Mouse (Mus musculus) retina, adult 2 months (tissue): ENCODE measurements around the gene Plcd1.

Experiments used
- DNase-seq: peaks from one replicate; pipeline ENCODE4 v3.0.0-alpha.2; 2012; ENCODE audit warnings: low read depth, low spot score

Gene Plcd1

DNA sequence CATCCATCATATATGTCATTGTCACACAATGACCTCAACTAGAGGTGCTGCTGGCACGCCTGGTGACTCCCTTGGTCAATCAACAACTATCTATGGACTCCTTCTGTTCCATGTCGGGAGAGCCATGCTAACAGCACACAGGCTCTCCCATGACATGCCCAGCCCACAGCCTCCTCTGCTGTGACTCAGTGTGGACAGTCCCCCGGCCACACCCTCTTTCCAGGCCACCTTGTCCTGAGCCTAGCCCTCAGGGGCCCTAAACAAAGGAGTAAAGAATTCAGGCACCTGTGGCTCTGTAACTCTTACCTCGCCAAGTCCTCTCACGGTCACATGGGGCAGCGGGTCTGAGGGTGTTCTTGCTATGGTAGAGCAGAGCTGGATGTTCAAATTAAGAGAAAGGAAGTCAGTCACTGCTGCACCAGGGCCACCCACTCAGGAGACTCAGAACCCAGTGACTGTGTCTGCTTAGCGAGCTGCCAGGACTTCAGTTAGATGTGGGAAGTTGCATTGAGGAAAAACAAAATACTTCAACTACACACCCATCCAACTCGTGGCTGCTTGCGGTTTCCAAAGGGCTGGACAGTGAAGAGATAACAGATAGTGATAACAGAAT, 39.2 kb downstream of the Plcd1 start:
- no peak for DNase-seq

DNA sequence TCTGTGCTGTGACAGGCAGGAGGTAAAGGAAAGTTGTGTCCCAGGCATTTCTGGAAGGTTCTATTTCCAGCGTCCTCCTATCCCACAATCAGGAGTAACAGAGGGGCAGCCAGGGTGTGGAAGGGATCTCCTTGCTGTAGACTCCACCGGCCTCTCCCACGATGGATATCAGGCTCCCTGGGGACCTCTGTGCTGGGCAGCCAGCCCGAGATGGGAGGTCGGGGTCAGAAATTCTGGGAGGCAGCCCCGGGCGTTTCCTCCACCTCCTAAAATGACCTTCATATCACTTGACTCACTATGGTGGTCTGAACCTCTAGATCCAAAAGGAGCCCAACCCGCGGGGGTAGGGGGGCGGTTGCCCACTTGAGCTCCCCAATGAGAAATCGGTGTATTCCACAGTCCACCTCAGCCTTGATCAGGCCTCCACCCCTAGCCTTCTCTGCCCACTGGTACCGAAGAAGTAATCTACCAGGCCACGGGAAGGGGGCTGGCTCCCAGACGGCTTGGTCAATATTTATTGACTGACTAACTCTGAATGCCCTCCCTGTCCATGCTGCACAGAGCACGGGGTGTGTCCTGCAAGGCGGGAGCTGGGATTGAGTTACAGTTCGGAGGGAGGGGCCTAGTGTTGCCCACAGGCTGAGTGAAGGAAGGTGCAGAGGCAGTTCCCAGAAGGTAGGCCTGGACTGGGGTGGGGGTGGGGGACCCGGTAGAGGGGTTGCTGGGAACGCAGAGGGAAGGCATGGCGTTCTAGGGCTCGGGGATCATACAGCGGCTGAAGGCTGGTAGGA, 41.0 kb downstream of the Plcd1 start, which contains the start of gene Vill:
TSS of gene Vill (plus strand) at position 625 of the 791 bp plus-strand sequence.
- DNase-seq, result no peak

DNA sequence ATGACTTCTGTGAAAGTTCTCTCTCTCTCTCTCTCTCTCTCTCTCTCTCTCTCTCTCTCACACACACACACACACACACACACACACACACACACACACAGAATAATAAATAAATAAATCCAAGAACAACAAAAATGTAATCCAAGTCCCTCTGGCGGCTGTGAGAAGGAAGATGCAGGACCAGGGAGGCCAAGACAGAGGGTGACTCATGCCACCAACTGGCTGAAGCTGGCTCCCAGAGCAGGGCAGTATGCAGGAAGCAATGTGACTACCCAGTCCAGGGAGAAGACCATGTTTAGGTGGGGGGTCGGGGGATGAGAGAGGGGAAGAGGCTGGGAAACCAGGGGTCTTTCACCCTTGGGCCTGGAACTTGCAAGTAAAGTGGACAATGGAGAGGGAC, 42.1 kb downstream of the Plcd1 start:
- no peak for DNase-seq

DNA sequence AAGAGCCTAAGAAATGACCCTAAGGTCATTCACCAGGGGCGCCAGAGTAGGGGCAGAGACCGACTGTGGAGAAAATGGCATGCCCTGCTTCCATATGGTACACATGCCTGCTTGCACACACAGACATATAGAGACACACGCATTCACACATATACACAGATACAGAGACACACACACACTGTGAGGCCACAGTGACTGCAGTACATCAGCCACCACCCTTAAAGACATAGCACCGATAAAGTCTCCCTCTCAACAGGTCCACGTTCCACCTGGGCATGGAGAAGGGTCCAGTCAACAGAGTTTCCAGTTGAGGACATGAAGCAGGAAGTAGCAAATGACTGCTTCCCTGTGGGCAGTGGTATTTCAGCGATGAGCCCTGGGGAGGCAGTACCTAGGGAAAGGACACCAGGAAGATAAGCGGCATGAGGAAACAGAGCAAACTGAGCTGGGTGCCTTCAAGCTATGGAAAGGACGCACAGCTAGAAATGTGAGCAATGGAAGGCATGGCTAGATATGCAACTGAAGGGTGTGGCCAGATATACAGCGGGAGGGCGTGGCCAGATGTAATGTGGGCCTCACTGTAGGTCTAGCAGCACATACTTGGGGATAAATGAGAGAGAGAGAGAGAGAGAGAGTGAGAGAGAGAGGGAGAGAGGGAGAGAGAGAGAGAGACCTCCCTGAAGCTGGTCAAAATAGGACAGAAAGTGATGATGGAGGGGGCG, 45.0 kb downstream of the Plcd1 start:
- no peak for DNase-seq

DNA sequence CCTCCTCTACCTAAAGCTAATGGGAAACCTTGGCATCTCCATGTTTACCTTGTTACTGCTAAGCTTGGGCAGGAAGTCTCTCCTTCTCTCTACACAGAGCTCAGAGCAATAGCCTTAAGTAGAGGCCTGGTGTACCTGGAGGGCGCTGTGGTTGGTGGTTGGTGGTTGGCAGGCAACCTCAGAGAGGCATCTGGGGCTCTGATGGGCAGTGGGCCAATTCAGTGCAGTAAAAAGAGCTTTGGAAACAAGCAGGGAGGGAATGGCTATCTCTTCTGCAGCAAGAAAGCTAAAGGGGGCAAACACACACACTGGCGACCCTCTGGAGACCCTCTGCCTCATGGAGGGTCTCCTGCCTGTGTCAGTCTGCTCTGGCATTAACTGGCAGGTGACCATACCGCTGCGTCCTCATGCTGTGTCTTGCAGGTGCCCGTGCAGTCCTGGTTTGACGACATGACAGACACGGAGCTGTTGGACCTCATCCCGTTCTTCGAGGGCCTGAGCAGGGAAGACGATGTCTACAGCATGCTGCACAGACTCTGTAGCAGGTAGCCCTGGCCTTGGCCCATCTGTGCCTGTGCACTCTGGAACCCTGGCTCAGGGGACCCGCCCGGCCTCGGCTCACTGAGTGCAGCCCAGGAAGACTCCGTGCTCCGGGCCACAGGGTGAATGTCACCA, 53.1 kb downstream of the Plcd1 start:
- no peak for DNase-seq

DNA sequence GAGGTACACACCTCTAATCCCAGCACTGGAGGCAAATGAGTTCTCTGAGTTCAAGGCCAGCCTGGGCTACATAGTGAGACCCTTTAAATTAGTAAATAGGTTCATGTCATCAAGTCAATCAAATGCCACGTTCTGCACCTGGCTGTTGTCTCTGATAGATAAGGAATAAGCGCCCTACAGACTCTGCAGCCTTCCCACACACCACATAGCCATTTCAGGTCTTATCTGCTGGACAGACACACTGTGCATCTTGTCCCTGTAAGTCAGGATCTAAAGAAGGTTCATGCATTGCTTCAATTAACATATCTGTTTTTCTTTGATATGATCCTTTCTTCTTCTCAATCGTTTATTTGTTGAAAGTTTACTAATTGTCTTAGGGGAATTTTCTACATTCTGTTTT, 54.7 kb downstream of the Plcd1 start:
- no peak for DNase-seq

DNA sequence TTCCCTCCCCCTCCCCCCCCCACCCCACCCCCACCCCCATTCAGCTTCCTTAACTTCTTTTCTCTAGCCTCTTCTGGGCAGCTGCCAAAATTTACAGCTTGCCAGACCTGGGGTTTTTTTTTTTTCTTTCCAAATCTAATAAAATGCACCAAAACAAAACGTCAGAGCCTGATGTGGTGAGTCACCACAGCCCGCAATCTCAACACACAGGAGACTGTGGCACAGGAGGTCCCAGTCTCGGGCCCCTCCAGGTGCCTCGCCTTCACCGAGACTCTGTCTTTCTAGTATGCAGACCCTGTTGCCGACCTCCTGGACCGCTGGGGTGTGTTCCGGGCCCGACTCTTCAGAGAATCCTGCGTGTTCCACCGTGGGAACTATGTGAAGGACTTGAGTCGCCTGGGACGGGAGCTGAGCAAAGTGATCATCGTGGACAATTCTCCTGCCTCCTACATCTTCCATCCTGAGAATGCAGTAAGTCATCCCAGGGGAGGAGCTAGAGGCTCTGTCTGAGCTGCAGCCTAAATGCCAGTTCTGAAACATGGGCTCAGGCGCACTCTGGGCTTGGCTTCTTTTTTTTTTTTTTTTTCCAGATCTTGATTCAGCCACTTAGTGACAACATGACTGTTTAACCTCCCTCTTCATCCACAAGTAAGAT, 56.1 kb downstream of the Plcd1 start:
- no peak for DNase-seq

DNA sequence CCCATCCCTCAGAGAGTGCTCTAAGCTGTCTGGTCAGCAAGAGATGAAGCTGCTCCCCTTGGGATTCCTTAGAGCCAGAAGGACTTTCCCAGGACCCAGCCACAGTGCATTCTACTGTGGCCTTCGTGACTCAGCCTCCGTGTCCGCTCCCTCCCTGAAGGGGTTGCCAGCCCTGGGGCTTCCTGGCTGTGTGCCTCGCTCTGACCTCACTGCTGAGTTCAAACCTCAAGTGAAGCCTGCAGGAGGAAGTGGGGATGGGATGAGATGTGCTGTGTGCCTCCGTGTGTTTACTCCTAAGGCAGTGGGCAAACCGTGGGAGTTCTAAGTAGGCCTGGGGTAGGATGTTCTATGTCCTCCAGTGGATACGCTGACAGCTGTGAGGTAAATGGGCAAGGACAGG, 57.5 kb downstream of the Plcd1 start:
- no peak for DNase-seq

DNA sequence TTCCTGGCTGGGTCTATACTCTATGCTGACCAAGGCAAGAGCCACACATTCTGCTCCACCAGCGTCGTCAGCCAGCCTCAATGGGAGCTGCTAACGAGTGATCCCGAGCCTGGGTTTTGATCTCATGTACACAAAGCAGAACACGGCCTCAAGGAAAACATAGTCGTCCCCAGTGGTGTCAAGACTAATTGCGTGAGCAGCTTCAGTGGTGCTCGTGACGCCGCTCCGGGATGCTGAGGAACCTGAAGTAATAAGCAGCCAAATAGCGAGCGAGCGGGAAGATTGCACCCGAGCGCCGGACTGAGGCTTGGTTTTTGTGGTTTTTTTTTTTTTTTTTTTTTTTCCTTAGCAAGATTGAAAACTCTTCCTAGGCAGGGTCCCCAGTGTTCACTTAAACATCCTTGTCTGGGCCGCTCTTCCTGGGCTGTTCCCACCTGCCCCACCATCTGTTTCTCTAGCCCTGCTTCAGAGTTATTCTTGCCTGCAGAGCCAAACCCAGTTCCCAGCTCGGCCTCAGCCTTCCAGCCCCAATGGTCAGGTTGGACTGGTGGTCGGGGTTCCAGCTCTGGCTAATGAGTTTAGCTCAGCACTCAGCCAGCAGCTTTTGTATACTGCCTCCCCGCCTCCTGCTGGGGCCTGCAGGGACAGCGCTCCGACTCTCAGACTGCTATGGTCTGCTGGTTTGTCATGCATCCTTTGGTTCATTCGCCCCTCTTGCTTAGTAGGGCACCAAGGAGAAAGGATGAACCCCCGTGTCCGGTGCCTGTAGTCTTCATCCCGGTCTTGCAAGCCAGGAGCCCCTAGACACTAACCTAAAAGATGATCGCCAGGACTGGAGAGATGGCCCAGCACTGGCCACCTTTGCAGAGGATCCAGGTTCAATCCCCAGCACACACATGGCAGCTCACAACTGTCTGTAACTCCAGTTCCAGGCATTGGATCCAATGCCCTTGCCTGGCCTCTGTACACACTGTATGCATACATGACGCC, 58.3 kb downstream of the Plcd1 start:
- no peak for DNase-seq

DNA sequence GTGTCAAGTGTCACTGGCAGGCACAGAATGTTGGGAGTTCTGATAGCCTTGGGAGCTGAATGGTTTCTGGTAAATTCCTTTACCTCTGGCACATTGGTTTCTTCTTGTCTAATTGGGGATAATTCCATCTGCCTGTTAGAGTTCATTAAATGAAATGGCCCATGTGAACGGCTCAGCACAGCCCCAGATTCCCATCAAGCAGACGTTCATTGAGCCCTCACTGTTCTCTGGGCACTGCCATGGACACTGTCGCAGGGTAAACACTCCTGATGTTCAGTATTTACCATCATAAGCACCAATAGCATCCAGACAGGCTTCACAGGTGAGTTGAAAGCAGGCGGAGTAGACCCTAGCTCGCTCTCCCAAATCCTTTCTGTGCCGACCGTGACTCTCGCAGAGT, 59.2 kb downstream of the Plcd1 start:
- no peak for DNase-seq

DNA sequence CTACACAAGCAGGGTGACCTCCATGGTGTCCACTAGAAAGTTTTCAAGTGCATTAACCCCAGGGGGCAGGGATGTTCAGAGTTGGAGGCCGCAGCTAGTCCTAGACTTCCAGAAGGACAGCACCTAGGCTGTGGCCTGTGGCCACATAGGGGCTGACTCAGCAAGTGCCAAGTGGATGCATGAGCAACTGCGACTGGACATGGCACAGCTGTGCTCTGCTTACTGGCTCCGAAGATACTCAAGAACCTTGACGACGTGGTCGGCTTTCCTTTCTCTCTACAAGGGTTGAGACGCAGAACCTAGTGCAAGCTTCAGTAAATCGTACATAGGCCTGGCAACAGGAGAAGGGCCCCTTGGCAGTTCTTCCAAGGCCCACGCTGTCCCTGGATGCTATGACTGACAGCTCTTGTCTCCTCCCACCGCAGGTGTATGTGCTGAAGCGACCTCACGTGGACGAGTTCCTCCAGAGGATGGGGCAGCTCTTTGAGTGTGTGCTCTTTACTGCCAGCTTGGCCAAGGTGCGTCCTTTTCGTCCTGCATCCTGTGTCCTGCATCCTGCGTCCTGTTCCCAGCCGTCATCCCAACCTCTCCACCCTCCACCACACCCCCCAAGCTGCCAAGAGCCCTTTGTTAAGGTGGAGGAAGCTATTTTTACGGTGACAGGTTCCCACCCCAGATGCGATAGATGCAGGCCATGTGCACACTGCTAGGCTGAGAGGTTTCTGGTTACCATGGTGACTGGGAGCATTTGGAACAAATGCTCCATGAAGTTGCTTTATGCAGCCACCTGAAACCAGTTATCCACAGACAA, 60.0 kb downstream of the Plcd1 start:
- no peak for DNase-seq

DNA sequence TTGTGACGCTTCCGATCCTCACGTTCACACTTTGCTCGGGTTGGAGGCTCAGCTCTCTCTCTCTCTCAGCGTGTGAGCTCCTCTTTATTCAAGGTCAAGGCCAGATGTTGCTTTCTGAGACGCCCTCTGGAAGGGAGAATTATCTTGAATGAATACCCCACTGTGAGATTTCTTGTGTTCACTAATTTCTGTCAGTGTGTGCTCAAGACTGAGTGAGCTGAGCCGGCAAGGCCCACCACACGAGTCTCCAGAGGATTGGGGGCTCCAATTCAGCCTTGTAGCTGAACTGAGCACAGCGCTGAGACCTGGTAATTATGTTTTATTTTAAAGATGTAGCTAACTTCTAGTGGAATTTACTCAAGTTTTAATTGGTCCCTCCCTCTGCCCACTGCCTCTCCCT, 60.8 kb downstream of the Plcd1 start:
- DNase-seq, result no peak

DNA sequence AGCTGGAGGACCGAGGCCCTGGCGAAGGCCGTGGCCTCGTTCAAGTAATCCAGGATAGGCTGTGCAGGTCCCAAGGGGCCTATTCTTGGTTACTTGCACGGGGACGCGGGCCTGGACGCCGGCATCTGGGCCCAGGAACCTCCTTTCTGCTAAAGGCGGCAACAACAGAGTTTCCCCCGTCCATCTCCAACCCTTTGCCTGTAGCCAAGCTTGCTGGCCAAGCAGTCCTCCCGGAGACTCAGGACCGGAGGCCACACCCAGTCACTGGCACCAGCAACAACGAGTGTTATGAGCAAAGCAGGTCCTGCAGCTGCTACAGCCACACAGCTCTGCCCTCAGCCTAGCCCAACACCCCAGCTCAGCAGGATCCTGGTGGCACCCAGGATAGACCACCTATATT, 61.5 kb downstream of the Plcd1 start:
- DNase-seq, result no peak

DNA sequence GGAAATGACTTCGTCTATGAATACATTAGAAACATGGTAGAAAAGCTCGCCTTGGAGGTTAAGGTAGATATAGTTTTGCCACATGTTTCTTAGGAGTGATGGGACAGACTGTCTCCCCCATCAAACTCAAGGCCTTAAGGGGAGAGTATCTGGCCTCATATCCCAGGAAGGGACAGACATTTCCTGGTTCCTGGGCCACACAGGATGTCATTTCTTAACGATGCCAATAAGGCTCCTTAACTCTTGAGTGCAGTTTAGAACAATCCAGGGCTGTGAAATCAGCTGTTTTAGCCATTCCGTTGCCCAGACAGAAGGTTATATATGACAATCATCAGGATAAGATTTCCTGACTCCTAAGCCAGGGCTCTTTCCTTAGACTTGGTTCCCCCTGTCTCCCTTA, 62.3 kb downstream of the Plcd1 start:
- no peak for DNase-seq

DNA sequence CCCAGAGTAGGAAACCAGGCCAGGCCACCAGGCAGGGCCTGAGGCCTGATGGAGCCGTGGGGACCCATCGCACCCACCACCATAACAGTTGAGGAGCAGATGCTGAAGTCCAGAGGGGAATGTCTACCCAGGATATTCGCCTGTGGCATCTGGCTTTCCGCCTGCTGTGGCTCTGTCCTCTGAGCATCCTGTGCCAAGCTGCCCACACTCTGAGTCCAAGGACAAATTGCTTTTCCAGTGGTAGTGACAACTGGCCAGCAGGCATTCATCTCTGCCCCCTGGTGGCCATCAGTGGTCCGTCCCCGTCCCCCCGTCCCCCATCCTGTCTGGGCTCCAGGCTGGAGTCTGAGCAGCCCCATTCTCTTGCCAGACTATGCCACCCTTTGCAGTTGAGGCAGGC, 63.7 kb downstream of the Plcd1 start:
- peak; percentile 16 for DNase-seq

DNA sequence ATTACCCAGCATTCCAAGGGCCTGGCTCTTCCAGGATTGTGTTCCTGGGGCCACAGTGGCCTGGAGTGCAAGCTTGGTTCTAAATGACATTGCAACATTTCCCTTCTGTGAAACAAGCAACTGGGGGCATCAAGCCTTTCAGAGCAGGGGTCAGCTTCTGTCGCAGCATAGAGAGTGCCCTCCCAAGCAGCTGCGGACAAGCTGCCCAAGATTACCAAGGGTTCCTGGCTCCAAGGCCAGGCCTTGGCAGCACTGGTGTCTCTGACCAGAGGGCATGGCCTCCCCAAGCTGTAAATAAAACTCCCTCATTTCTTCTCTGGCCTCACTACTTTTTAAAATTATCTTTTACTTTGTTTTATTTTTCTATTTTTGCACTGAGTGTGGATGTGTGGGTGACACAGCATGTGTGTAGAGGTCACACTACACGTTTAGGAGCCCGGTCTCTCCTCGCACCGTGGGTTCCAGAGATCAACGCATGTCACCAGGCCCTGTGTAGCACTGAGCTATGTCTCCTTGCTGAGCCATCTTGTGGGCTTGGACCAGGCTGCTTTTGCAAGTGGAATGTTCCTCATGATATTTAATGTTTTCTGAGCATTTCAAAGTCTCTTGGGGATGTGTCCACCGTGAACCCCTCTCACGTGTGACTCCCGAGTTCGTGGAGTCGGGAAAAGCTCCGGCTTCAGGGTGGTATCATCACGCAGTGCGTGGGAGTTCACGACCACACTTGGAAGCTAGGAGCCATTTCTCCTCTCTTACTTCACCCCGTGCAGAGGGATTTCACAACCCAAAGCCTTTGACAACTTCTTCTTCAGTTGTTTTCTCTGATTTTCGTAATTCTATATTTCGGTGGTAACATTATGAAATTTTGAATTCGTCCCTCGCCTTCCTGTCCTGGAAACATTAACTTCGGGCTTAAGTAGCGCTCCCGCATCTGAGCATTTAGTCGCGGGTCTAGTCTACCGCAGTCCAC, 64.8 kb downstream of the Plcd1 start:
- DNase-seq, result no peak

DNA sequence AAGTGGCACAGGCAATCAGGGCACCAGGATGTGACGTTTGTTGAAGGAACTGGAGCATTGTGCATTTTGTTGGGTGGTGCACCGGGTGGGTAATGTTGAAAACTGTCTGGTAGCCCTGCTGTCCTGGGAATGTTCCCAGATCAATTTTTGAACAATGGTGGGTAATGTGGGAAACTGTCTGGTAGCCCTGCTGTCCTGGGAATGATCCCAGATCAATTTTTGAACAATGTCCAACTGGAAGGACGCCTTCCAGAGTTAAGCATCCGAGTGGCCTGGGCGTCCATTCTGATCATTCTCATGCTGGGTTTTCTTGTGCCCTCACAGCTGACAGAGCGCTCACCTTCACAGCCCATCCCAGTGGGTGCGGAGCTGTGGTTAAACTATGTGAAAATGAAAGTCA, 66.0 kb downstream of the Plcd1 start:
- no peak for DNase-seq

DNA sequence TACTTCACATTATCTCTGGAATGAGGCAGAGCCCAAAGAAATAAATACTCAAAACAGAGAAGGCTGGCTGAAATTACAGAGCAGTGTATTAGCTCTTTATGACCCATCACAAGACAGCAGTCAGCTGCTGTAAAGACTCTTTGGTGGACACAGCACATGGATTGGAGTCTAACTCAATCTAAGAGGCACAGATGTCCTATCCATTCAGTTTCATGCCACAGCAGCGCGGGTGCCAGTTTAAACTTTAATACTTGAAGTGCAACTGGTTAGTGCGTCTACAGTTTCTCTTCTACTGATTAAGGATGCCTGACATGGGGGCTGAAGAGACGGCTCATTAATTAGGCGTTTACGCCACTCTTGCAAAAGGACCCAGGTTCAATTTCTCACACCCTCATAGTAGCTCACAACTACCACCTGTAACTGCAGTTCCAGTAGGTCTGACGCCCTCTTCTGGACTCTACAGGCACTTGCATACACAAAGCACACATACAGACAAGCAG, 67.4 kb downstream of the Plcd1 start:
- DNase-seq, result no peak
